Mouse (Mus musculus): ENCODE data around the gene Myocos.
"Not testable (repeated sequence)": the region's sequence is repeated elsewhere in the genome, so short reads cannot be mapped to it uniquely, and the experiment has no call there.

Gene Myocos

DNA sequence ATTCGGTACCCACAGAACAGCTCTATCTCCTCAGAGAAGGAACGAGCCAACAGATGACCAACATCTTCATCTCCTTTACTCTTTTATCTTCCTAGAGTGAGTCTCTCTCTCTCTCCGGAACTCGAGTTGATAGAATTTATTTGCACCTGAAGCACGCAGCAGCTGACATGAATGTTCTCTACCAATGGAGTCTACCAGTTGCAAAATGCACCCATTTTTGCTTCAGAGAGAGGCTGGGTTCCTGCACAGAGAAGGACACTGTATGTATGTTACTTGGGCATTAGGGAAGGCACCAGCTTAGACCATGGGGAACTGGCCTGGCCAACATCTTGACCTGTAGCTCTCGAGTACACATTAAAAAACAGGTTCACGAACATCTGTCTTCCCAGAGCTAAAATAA, at the start of gene Myocos:
Gene Myocos, minus strand, starts transcription at position 101 of the 400 bp plus-strand sequence.
- no peak for DNase-seq

DNA sequence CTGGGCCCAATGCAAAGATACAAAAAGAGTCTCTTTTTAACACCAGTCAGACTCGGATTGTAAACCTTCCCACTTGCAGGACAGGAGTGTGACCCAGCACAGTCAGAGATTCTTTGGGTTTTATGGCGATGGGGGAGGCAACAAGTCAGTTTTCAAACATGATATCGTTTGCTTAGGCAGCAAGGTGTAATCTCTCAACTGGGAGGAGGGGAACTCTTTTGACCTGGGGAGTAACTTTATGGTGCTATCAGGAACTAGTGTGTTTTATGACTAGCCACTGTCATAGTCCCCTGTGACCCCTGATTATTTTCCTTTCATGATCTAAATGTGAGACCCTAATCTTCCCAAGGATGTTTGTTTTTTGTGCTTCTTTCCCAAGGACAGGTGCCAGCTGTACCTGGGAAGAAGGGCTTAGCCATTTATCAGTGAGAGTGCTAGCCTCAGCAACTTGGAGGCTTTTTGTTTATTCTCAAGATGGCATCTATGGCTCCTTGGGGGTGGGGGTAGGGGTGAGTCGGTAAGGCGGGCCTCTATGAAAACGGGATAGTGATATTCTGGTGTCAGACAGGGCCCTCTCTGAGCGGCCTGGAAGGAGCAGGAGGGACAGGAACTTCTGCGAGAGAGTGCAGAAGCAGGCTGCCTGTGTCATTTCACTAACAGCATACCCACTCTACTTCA, 42.5 kb upstream of the Myocos start:
- no peak for DNase-seq

DNA sequence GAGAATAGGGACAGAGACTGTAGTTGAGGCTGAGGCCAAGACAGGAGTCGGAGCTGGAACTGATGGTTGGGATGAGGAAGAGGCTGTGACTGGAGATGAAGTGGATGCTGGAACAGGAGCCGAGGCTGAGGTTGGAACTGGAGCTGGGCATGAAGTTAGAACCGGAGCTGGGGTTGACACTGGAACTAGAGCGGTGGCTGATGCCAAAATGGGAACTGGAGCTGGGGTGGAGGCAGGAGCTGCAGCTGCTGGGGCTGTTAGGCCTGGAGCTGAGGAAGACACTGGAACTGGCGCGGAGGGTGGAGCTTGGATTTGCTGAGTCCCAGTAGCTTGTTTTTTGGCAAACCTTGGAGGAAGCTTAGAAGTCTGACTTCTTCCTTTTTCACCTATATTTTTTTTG, 39.8 kb upstream of the Myocos start:
- no peak for DNase-seq

- DNase-seq: no peak
These were observed 35.7 kb upstream of the Myocos start for GRCm38 (mm10) chr1:162693721-162694120.

DNA sequence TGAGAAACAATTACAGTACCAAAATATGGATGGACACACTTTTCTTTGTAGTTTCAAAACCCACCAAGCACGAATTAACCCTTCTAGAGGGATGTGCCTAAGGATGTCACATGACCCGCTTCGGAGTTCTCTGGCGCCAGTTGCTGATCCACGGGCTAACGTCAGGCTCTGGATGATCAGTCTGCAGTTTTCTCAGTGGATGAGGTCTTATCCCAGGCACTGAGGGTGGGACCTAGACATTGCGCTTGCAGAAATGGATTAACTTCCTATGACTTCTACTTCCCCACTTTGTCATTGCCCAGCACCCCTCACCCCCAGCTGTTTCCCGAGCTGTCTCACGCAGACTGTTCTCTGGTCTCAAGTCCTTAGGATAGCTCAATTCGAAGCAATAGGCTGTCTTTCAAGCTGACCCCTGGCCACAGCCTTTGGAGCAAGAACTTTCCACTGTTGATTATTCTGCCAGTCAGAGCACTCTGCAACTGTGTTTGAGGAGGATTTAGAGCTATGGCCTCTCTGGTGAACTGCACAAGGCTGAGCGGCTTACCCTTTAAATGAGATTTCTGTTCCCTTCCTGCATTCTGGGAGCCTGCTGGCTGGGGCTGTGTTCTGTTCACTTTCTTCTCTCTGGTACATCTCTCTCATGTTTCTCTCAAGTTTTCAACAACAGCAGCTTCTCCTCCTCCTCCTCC, 7.6 kb upstream of the Myocos start:
- DNase-seq: peak; percentile 8

DNA sequence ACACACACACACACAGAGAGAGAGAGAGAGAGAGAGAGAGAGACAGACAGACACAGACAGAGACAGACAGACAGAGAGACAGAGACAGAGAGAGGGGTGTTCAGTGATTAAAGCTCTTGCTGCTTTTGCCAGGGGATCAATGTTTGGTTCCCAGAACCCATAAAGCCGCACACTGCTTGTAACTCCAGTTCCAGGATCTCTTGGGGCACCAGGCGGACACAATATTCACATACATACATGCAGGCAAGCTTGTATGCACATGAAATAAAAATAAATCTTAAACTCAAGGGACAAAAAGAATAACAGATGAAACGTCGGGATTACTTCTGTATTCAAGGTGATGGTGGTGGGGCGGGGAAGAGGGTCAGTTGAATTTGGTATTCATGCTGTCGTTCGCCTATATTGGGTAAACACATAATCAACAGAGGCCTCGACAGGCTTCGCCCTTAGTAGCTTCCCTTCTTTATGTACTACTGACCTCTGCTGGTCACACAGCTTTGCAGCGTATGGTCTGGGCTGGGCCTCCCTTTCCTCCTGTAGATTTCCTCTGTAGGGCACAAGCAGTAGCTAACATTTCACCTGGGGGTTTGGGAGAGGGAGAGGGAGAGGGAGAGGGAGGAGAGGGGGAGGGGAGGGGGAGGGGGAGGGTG, 6.9 kb upstream of the Myocos start:
- peak; percentile 71 for DNase-seq

- no peak for DNase-seq
These were observed 2.3 kb upstream of the Myocos start for GRCm38 (mm10) chr1:162660276-162660860.

DNA sequence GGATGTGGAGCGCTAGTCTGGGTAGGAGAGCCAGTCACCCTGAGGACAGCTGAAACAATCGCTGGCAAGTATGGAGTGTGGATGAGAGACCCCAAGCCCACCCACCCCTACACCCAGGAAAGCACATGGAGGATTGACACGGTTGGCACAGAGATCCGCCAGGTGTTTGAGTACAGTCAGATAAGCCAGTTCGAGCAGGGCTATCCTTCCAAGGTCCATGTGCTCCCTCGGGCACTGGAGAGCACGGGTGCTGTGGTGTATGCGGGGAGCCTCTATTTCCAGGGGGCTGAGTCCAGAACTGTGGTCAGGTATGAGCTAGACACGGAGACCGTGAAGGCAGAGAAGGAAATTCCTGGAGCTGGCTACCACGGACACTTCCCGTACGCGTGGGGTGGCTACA, 9.6 kb downstream of the Myocos start:
- no peak for DNase-seq

DNA sequence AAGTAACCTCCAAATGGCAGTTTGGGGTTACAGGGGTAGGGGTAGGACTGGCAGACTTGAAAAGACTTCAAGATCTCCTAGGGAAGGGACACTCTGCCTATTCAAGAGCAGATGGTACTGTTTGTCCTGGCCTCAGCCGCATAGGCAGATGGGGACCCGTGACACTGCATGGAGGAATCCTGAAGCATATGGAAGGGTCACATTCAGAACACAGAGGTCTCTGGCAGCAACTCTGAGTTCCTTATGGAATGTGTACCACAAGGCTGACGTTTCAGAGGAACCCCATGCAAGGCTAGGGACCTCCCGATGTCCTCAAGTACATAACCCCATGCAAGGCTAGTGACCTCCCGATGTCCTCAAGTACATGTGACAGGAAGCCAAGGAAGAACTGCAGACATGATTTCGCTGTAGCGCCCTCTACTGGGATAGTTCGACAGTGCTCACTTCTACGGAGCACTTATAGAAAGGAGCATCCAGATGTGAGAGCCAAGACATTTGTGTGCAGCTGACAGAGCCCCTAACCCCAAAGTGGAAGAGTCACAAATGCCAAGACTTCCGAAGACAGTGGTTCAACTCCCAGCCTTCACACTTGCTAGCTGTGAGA, 11.8 kb downstream of the Myocos start:
- DNase-seq: no peak

DNA sequence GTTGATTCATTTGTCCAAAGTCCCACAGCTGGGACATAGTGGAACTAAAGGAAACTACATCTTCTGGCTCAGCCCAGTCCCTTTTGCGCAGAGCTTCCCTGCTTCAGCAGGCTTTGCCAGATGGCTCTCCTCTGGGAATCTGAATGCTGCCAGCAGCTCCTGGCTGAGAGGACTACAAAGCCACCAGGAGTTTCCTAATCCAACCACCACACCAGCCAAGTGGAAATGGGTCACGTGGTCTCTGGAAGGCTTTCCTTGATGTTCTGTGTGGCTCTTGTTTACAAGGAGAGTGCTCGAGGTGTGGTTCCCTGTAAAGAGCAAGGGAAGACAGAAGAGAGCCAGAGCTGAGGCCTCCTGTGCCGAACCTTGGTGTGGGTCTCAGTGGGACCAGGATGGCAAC, 14.3 kb downstream of the Myocos start:
- DNase-seq: peak; percentile 21

GRCm38 (mm10) chr1:162642591-162642990, 15.4 kb downstream of the Myocos start:
- DNase-seq: no peak

DNA sequence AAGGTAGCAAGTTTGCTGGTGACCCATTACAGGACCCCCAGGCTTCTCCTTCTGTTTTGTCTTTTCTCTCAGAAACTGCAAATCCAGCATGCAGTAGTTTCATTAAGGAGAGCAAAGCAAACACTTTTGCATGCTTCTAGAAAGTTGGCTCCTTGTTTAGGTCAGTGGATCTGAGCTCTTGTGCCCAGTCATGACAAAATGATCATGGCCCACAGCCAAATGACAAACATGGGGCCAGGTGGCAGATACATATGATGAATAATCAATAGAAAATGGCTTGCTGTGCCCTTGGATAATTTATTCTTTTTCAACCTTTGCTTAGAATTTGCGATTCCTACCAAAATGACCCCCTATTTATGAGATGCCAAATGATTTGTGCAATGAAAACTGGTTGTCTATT, 18.2 kb downstream of the Myocos start:
- no peak for DNase-seq

GRCm38 (mm10) chr1:162639051-162639750, 18.8 kb downstream of the Myocos start, which contains the start of gene Myoc:
TSS of gene Myoc (plus strand) at chr1:162639155.
- no peak for DNase-seq

GRCm38 (mm10) chr1:162638535-162638934, 19.5 kb downstream of the Myocos start:
- no peak for DNase-seq

- no peak for DNase-seq
These were observed 21.5 kb downstream of the Myocos start for GRCm38 (mm10) chr1:162636516-162636915.

- DNase-seq: not testable (repeated sequence)
These were observed 22.6 kb downstream of the Myocos start for GRCm38 (mm10) chr1:162635291-162635931.

- DNase-seq: not testable (repeated sequence)
These were observed 29.7 kb downstream of the Myocos start for GRCm38 (mm10) chr1:162628326-162628725.

DNA sequence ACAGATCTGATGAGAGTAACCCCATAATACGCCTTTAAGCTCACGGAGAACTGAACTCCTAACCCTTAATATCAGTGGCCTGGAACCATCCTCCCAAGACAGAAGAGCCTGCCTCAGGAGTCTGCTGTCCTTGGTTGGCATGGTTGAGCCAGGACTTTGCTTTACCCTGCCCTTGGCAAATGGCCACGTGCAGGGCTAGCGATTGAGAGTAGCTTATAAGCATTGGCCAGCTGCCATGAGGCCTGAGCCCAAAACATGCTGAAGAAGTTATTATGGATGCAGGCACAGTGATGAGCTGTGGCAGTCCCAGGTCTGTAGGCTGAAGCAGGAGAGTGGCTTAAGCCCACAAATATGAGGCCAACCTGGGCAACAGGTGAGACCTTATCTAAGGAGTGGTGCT, 30.2 kb downstream of the Myocos start:
- peak; percentile 33 for DNase-seq

DNA sequence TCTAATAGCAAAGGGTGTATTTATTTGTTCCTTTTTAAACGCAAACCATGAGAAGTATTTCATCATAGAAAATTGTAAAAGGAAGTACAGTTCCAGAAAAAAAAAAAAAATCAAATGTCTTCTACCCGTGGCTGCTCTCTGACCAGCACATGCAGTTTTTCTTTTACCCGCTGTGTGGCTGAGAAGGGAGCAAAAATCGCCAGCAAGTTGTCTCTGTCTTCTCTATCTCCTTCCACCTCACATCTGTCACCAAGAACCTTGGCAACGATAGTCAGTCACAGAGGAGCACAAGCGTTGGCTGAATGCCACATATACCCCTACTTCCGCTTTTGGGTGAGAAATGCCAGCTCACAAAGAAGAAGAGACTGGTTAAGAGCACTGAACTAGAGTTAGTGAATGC, 32.8 kb downstream of the Myocos start:
- no peak for DNase-seq

DNA sequence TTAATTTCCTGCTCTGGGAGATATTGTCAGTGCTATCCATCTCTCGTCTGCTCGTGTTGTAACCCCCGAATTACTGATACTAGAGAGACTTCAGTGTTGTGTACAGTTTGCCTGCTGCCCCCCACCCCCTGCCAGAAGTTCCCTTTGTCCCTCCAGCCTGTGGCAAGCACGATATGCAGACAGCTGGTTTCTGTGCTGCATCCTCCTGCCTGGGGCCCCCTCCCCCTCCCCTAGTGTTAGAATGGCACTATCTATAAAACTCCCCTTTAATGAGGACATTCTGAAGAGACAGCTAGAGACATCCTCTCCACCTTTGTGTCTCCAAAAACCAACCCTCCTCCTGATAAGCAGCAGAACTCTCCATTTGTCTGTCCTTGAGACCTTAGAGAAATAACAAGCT, 34.1 kb downstream of the Myocos start:
- DNase-seq: no peak

DNA sequence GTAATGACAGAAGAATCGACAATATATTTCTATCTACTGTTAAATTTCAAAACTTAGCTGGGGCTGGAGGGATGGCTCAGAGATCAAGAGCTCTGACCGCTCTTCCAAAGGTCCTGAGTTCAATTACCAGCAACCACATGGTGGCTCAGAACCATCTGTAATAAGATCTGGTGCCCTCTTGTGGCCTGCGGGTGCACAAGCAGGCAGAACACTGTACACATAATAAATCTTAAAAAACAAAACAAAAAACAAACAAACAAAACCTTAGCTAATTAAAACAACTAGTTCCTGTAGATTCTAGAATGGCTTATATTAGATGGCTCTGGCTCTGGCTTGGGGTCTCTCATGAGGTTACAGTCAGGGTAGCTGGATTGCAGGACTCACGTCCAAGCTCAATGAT, 37.5 kb downstream of the Myocos start:
- DNase-seq: no peak

DNA sequence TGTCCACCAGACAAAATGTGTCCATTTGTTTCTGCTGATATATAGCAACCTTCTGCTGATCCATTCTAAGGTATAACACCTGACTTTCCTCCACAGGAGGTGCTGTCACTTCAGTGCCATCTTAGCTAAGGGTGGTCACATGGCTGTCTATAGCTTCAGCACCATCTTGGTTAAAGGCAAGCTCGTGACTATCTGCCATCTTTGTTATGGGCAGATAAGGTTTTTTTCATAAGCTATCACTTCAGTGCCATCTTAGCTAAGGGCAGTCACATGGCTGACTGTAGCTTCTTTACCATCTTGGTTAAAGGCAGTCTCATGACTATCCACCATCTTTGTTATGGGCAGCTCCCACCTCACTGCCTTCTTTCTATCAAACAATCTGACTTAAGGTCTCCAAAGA, 42.5 kb downstream of the Myocos start:
- no peak for DNase-seq

Data from kidney, adult 18-20 months (tissue).